Mouse (Mus musculus) heart, postnatal 0 days (tissue): ENCODE measurements around the gene Med13l.

ENCODE experiments used
- CTCF ChIP-seq: IDR thresholded peaks from 2 replicates; pipeline ENCODE4 v1.5.1; 2016; ENCODE audit warnings: antibody characterized with exemption, control low read depth, low read depth
- EP300 ChIP-seq: IDR thresholded peaks from 2 replicates; pipeline ENCODE4 v1.6.1; 2016; ENCODE audit warnings: antibody characterized with exemption, low read depth

GRCm38 (mm10) chr5:118563590-118563989 lies 3.1 kb downstream of the Med13l start:
- TF ChIP-seq CTCF, result no peak
- TF ChIP-seq EP300, result no peak
